Mouse (Mus musculus): Measurements from ENCODE around the gene Tagln. TPM values are rescaled to one million over a fixed set of nuclear protein-coding genes. Genes with fewer than 3 reads are reported as not detected.
A peak's percentile ranks its signal among the peaks of the same experiment; 100 is the strongest.

Gene Tagln
- polyA plus RNA-seq, 1 experiment from 2014 or later: 9.5 TPM

DNA sequence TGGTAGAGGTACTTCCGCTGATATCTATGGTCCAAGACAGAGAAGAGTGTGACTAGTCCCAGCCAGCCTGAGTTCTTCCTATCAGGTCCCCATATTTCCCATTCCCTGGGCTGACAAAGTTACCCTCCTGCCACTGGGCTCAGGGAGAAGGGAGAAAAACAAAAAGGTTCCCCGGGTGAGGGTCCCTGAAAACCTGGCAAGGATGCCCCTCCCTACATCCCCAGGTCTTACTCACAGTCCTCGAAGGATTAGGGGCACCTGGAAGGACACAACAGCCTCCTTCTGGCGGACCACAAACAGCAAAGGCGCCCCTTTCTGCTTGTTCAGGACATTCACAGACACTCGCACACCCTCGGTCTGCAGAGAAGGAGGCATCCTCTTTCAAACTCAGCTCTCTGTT, 17.0 kb upstream of the Tagln start:
- H3K9me3 ChIP-seq (replicated peaks; ENCODE audit: control insufficient read depth, low read length): no peaks in the 10 kb centered on the region
- H3K4me1 ChIP-seq (ENCODE audit: control insufficient read depth, low read depth, low read length): peaks cover 23% of the 10 kb centered on the region
- peaks cover 23% of the 10 kb centered on the region for H3K36me3 ChIP-seq (ENCODE audit: control insufficient read depth, insufficient read depth)
- peak overlapping the region; percentile 79; the same call in 1 of the 2 replicates for H3K4me2 ChIP-seq (ENCODE audit: low read depth, low read length)
- no peak for ATAC-seq (ENCODE audit: low read depth)
- no peak overlapping the region for H3K27ac ChIP-seq (ENCODE audit: low read length)
- no peaks in the 10 kb centered on the region for H3K27me3 ChIP-seq (ENCODE audit: control insufficient read depth, insufficient read depth, low read depth, low read length)
- WGBS (ENCODE audit: insufficient replicate concordance): 74% methylated on average over 7 of the region's 7 CpGs
- peak overlapping the region; percentile 21; the same call in 1 of the 2 replicates for H3K9ac ChIP-seq (ENCODE audit: low read depth, low read length)
- H3K4me3 ChIP-seq (ENCODE audit: low read depth, low read length): peak overlapping the region; percentile 85; the same call in 1 of the 2 replicates

- Histone ChIP-seq H3K4me2 (ENCODE audit: low read depth, low read length) (no peak overlapping the region), H3K27ac (ENCODE audit: low read length) (no peak overlapping the region), H3K27me3 (ENCODE audit: control insufficient read depth, insufficient read depth, low read depth, low read length) (no peaks in the 10 kb centered on the region), H3K4me3 (ENCODE audit: low read depth, low read length) (no peak overlapping the region), H3K9me3 (replicated peaks; ENCODE audit: control insufficient read depth, low read length) (no peaks in the 10 kb centered on the region), H3K4me1 (ENCODE audit: control insufficient read depth, low read depth, low read length) (peaks cover 23% of the 10 kb centered on the region), H3K36me3 (ENCODE audit: control insufficient read depth, insufficient read depth) (peaks cover 23% of the 10 kb centered on the region), H3K9ac (ENCODE audit: low read depth, low read length) (no peak overlapping the region)
- ATAC-seq (ENCODE audit: low read depth): no peak
- WGBS (ENCODE audit: insufficient replicate concordance): 82% methylated on average over 4 of the region's 4 CpGs
Observed at GRCm38 (mm10) chr9:45952057-45952456, 16.2 kb upstream of the Tagln start.

GRCm38 (mm10) chr9:45946872-45947183, 11.0 kb upstream of the Tagln start:
- Histone ChIP-seq H3K9ac (ENCODE audit: low read depth, low read length) (no peak overlapping the region), H3K9me3 (replicated peaks; ENCODE audit: control insufficient read depth, low read length) (peaks cover 2% of the 10 kb centered on the region; the same call in 1 of the 2 replicates), H3K4me2 (ENCODE audit: low read depth, low read length) (no peak overlapping the region), H3K27me3 (ENCODE audit: control insufficient read depth, insufficient read depth, low read depth, low read length) (no peaks in the 10 kb centered on the region), H3K36me3 (ENCODE audit: control insufficient read depth, insufficient read depth) (peaks cover 39% of the 10 kb centered on the region), H3K4me3 (ENCODE audit: low read depth, low read length) (no peak overlapping the region), H3K27ac (ENCODE audit: low read length) (no peak overlapping the region), H3K4me1 (ENCODE audit: control insufficient read depth, low read depth, low read length) (peaks cover 28% of the 10 kb centered on the region)
- no peak for ATAC-seq (ENCODE audit: low read depth)
- WGBS (ENCODE audit: insufficient replicate concordance): 68% methylated on average over 10 of the region's 10 CpGs

- Histone ChIP-seq H3K36me3 (ENCODE audit: control insufficient read depth, insufficient read depth) (peaks cover 39% of the 10 kb centered on the region), H3K9ac (ENCODE audit: low read depth, low read length) (no peak overlapping the region), H3K4me1 (ENCODE audit: control insufficient read depth, low read depth, low read length) (peaks cover 33% of the 10 kb centered on the region), H3K27ac (ENCODE audit: low read length) (no peak overlapping the region), H3K27me3 (ENCODE audit: control insufficient read depth, insufficient read depth, low read depth, low read length) (no peaks in the 10 kb centered on the region), H3K9me3 (replicated peaks; ENCODE audit: control insufficient read depth, low read length) (peaks cover 2% of the 10 kb centered on the region; the same call in 1 of the 2 replicates), H3K4me2 (ENCODE audit: low read depth, low read length) (no peak overlapping the region), H3K4me3 (ENCODE audit: low read depth, low read length) (no peak overlapping the region)
- ATAC-seq (ENCODE audit: low read depth): no peak
- 87% methylated on average over 16 of the region's 16 CpGs for WGBS (ENCODE audit: insufficient replicate concordance)
Observed at GRCm38 (mm10) chr9:45946182-45946871, 10.5 kb upstream of the Tagln start.

DNA sequence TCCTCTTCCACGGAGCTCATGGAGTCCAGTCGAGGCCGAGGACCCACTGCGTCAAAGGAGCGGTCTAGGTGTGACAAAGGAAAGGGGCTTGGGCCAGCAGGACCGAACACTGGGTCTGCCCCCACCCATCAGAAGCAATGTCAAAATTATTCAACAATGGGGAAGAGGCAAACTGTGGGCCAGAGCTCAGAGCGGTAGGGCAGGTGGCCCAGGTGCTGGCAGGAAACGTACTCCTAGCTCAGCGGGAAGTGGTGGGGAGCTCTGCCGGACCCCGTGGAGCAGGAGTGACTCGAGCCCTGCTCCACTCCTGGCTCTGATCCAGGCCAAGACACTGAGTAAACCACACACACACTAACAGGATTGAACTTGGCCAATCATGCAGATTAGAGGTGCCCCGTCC, 9.9 kb upstream of the Tagln start:
- 87% methylated on average over 13 of the region's 13 CpGs for WGBS (ENCODE audit: insufficient replicate concordance)
- no peak for ATAC-seq (ENCODE audit: low read depth)
- no peak overlapping the region for H3K4me2 ChIP-seq (ENCODE audit: low read depth, low read length)
- no peak overlapping the region for H3K4me3 ChIP-seq (ENCODE audit: low read depth, low read length)
- peaks cover 34% of the 10 kb centered on the region for H3K4me1 ChIP-seq (ENCODE audit: control insufficient read depth, low read depth, low read length)
- no peak overlapping the region for H3K27ac ChIP-seq (ENCODE audit: low read length)
- H3K9ac ChIP-seq (ENCODE audit: low read depth, low read length): no peak overlapping the region
- no peaks in the 10 kb centered on the region for H3K27me3 ChIP-seq (ENCODE audit: control insufficient read depth, insufficient read depth, low read depth, low read length)
- peaks cover 2% of the 10 kb centered on the region; the same call in 1 of the 2 replicates for H3K9me3 ChIP-seq (replicated peaks; ENCODE audit: control insufficient read depth, low read length)
- H3K36me3 ChIP-seq (ENCODE audit: control insufficient read depth, insufficient read depth): peaks cover 35% of the 10 kb centered on the region

GRCm38 (mm10) chr9:45944506-45945400, 8.9 kb upstream of the Tagln start:
- H3K36me3 ChIP-seq (ENCODE audit: control insufficient read depth, insufficient read depth): peaks cover 31% of the 10 kb centered on the region
- H3K9me3 ChIP-seq (replicated peaks; ENCODE audit: control insufficient read depth, low read length): peaks cover 2% of the 10 kb centered on the region; the same call in 1 of the 2 replicates
- ATAC-seq (ENCODE audit: low read depth): no peak
- H3K27me3 ChIP-seq (ENCODE audit: control insufficient read depth, insufficient read depth, low read depth, low read length): no peaks in the 10 kb centered on the region
- H3K4me3 ChIP-seq (ENCODE audit: low read depth, low read length): no peak overlapping the region
- 36% methylated on average over 13 of the region's 13 CpGs for WGBS (ENCODE audit: insufficient replicate concordance)
- peaks cover 34% of the 10 kb centered on the region for H3K4me1 ChIP-seq (ENCODE audit: control insufficient read depth, low read depth, low read length)
- H3K27ac ChIP-seq (ENCODE audit: low read length): no peak overlapping the region
- H3K9ac ChIP-seq (ENCODE audit: low read depth, low read length): no peak overlapping the region
- H3K4me2 ChIP-seq (ENCODE audit: low read depth, low read length): no peak overlapping the region

DNA sequence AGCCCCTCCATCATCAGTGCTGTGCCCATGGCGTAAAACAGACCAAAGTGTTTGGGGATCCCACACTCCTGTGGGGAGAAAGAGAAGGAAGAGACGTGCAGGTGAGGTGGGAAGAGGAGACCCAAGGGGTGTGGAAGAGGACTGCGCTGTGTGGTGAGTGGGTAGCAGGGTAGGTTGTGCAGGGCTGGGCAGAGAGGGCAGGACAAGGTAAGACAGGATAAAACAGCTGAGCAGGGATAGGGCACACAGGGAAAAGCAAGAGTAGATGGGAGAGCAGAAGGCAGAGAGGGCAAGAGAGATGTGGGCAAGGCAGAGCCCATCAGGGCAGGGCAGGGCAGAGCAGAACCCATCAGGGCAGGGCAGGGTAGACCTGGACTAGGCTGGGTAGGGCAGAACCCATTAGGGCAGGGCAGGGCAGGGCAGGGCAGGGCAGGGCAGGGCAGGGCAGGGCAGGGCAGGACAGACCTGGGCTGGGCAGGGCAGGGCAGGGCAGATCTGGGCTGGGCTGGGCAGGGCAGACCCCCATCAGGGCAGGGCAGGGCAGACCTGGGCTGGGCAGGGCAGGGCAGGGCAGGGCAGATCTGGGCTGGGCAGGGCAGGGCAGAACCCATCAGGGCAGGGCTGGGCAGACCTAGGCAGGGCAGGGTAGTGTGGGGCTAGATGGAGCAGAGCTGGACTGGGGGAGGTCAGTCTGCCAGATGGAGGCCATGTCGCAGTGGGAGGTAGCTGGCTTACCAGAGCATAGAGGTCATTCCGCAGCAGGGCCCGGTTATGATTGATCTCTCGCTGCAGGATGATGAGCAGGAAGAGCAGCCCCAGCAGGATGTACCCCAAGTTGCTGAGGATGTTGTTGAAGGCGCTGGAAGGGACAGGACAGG, 8.0 kb upstream of the Tagln start:
- Histone ChIP-seq H3K4me1 (ENCODE audit: control insufficient read depth, low read depth, low read length) (peaks cover 34% of the 10 kb centered on the region), H3K4me3 (ENCODE audit: low read depth, low read length) (no peak overlapping the region), H3K9me3 (replicated peaks; ENCODE audit: control insufficient read depth, low read length) (peaks cover 2% of the 10 kb centered on the region; the same call in 1 of the 2 replicates), H3K9ac (ENCODE audit: low read depth, low read length) (no peak overlapping the region), H3K36me3 (ENCODE audit: control insufficient read depth, insufficient read depth) (peaks cover 26% of the 10 kb centered on the region), H3K27me3 (ENCODE audit: control insufficient read depth, insufficient read depth, low read depth, low read length) (no peaks in the 10 kb centered on the region), H3K4me2 (ENCODE audit: low read depth, low read length) (no peak overlapping the region), H3K27ac (ENCODE audit: low read length) (0 out of 2 replicates have a peak overlapping the region, but pooled peaks have one; percentile 26)
- peak; percentile 62 for ATAC-seq (ENCODE audit: low read depth)
- WGBS (ENCODE audit: insufficient replicate concordance): 86% methylated on average over 8 of the region's 8 CpGs

- ATAC-seq (ENCODE audit: low read depth): peak; percentile 77
- H3K27ac ChIP-seq (ENCODE audit: low read length): peak overlapping the region; percentile 26; the same call in 1 of the 2 replicates
- peaks cover 26% of the 10 kb centered on the region for H3K36me3 ChIP-seq (ENCODE audit: control insufficient read depth, insufficient read depth)
Observed at GRCm38 (mm10) chr9:45942916-45943315, 7.1 kb upstream of the Tagln start.

More at GRCm38 (mm10) chr9:45942916-45943315, 7.1 kb upstream of the Tagln start:
- peaks cover 34% of the 10 kb centered on the region for H3K4me1 ChIP-seq (ENCODE audit: control insufficient read depth, low read depth, low read length)
- no peaks in the 10 kb centered on the region for H3K27me3 ChIP-seq (ENCODE audit: control insufficient read depth, insufficient read depth, low read depth, low read length)
- no peak overlapping the region for H3K9ac ChIP-seq (ENCODE audit: low read depth, low read length)
- H3K4me3 ChIP-seq (ENCODE audit: low read depth, low read length): no peak overlapping the region
- peaks cover 2% of the 10 kb centered on the region; the same call in 1 of the 2 replicates for H3K9me3 ChIP-seq (replicated peaks; ENCODE audit: control insufficient read depth, low read length)
- WGBS (ENCODE audit: insufficient replicate concordance): 38% methylated on average over 8 of the region's 8 CpGs
- H3K4me2 ChIP-seq (ENCODE audit: low read depth, low read length): peak overlapping the region; percentile 28; the same call in 1 of the 2 replicates

Data from liver, embryonic 16.5 days (tissue).